Mouse (Mus musculus) heart, embryonic 15.5 days (tissue): ENCODE measurements around the gene Gm28308. TPM values are rescaled to one million over a fixed set of nuclear protein-coding genes. Genes with fewer than 3 reads are reported as not detected.
A peak's percentile ranks its signal among the peaks of the same experiment; 100 is the strongest.

Source experiments
- ATAC-seq: fragments of 200-750 bp; cut with Nextera tagmentation; replicated peaks from 2 replicates; pipeline ENCODE4 v1.8.0; 2017; ENCODE audit warnings: low read depth, moderate TSS enrichment; ENCODE audit not compliant: insufficient number of reproducible peaks, insufficient read depth, low FRiP score
- H3K27ac ChIP-seq: fragments of 300-500 bp; sonication (generic); 2 replicates; pipeline ENCODE4 v1.5.1; 2015; ENCODE audit warnings: mild to moderate bottlenecking, inconsistent platforms
- H3K27me3 ChIP-seq: fragments of 300-500 bp; sonication (generic); 2 replicates; pipeline ENCODE4 v1.6.1; 2015; ENCODE audit warnings: inconsistent platforms
- H3K36me3 ChIP-seq: fragments of 300-500 bp; sonication (generic); 2 replicates; pipeline ENCODE4 v1.6.1; 2015; ENCODE audit warnings: mild to moderate bottlenecking, inconsistent platforms
- H3K4me1 ChIP-seq: fragments of 300-500 bp; sonication (generic); replicated peaks from 2 replicates; pipeline ENCODE4 v1.6.1; 2015; ENCODE audit warnings: inconsistent platforms
- H3K4me2 ChIP-seq: fragments of 300-500 bp; sonication (generic); 2 replicates; pipeline ENCODE4 v1.6.1; 2015; ENCODE audit warnings: inconsistent platforms, mild to moderate bottlenecking, moderate library complexity
- H3K4me3 ChIP-seq: fragments of 300-500 bp; sonication (generic); 2 replicates; pipeline ENCODE4 v1.5.1; 2015; ENCODE audit warnings: mild to moderate bottlenecking, inconsistent platforms
- H3K9ac ChIP-seq: fragments of 300-500 bp; sonication (generic); 2 replicates; pipeline ENCODE4 v1.6.1; 2015; ENCODE audit warnings: mild to moderate bottlenecking, inconsistent platforms
- H3K9me3 ChIP-seq: fragments of 300-500 bp; sonication (generic); replicated peaks from 2 replicates; pipeline ENCODE4 v1.6.1; 2016; ENCODE audit warnings: inconsistent platforms
- WGBS: fragments of 180-500 bp; shearing (Covaris S2); methylation state at CpG from one replicate; pipeline ENCODE4 v1.1.7; 2015; ENCODE audit warnings: mixed read lengths; 5-methylcytosine and 5-hydroxymethylcytosine counted together
- polyA plus RNA-seq: library from polyadenylated mRNA; unstranded; fragments of >200 nt; fragmentation: Nextera tagmentation; extraction: Ambion mirVana; gene quantifications from 2 replicates; pipeline ENCODE4 v1.2.1, GENCODE M21; 2015

Gm28308 gene
- polyA plus RNA-seq, 1 experiment from 2014 or later = not detected

DNA sequence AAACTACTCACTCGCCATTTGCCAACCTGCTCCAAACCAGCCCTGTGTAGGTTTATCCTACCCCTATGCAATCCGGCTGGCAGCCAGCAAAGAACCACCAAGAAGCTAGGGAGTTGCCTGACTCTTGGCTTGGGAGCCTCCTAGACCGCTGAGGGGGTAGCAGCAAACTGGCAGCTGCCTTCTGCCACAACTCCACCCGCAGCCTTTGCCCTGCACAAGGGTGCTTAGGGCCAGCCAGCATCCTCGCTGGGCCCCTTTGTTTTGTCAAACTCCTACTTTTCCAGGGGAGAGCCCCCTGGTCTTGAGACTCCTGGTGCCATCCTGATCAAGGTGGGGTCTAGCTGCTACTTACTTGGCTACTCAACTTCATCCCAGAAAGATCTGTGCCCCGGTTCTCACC is 28.5 kb downstream of the Gm28308 start:
- Histone ChIP-seq H3K27ac (no peak overlapping the region), H3K4me1 (peaks cover 4% of the 10 kb centered on the region; the same call in 1 of the 2 replicates), H3K9ac (no peak overlapping the region), H3K9me3 (no peaks in the 10 kb centered on the region), H3K36me3 (no peaks in the 10 kb centered on the region), H3K4me3 (no peak overlapping the region), H3K27me3 (peaks cover 100% of the 10 kb centered on the region), H3K4me2 (no peak overlapping the region)
- WGBS = 17% methylated on average over 6 of the region's 6 CpGs
- ATAC-seq = no peak

DNA sequence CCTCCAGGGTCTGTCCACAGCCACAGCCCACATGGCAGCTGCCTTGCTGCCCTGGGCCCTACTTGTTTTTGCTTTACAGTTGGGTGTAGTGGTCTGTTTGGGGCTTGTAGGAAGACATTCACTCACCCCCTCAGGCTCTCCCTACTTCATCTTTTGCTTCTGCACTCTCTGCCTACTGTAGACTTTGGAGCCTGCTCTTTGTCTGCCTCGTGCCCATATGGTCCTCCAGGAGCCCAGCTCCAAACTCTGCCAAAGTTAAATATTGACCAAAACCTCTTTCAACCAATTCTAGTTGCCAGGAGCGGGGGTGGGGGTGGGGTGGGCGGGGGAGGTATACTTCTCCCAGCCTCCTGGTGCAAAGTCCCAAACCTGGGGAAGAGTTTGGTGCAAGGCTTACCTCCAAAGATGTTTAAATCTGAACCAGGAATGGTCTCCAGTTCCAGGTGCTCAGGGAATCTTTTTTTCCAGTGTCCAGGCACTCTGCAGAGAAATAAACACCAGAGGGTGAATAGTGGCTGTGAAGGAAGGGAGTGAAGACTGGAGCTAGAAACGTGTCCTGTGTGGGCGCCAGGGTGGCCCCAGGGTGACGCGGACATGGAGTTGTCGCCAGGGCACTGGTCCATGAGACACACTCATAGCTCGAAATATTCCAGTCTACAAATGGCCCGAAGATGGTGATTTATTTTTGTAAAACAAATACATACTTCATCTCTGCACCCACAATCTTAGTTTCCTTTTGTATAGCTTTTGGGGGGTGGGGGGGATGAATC is 29.6 kb downstream of the Gm28308 start:
- WGBS = 26% methylated on average over 10 of the region's 10 CpGs
- Histone ChIP-seq H3K9me3 (no peaks in the 10 kb centered on the region), H3K9ac (no peak overlapping the region), H3K4me1 (peaks cover 4% of the 10 kb centered on the region; the same call in 1 of the 2 replicates), H3K36me3 (no peaks in the 10 kb centered on the region), H3K27ac (no peak overlapping the region), H3K4me3 (no peak overlapping the region), H3K4me2 (no peak overlapping the region), H3K27me3 (peaks cover 100% of the 10 kb centered on the region)
- no peak for ATAC-seq

GRCm38 (mm10) chr6:52182793-52183192 is 30.3 kb downstream of the Gm28308 start:
- no peak overlapping the region for H3K4me2 ChIP-seq
- H3K9ac ChIP-seq = no peak overlapping the region
- H3K9me3 ChIP-seq = no peaks in the 10 kb centered on the region
- no peak for ATAC-seq
- H3K27me3 ChIP-seq = peaks cover 100% of the 10 kb centered on the region
- peaks cover 4% of the 10 kb centered on the region; the same call in 1 of the 2 replicates for H3K4me1 ChIP-seq
- WGBS = 43% methylated on average over 1 of the region's 1 CpGs
- H3K4me3 ChIP-seq = no peak overlapping the region
- H3K27ac ChIP-seq = no peak overlapping the region
- no peaks in the 10 kb centered on the region for H3K36me3 ChIP-seq

DNA sequence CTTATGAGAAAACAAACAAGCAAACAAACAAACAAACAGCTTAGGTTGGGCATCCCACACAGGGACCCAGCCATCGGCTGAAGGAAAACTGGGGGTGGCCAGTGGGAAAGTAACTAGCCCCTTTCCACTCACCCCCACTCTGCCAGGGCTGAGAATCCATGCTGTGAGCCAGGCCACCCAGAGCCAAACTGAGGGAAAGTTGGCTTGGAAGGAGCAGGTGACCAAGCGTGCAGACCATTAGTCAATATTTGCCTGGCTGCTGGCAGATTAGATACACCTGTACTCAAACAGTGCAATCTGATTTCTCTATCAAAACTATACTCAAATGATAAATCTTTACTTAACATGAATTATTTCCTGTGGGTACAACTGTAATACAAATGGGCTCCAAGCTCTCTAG is 31.1 kb downstream of the Gm28308 start:
- no peaks in the 10 kb centered on the region for H3K36me3 ChIP-seq
- no peak for ATAC-seq
- H3K4me3 ChIP-seq = no peak overlapping the region
- WGBS = 47% methylated on average over 2 of the region's 2 CpGs
- peaks cover 100% of the 10 kb centered on the region for H3K27me3 ChIP-seq
- no peak overlapping the region for H3K9ac ChIP-seq
- H3K4me2 ChIP-seq = no peak overlapping the region
- no peak overlapping the region for H3K27ac ChIP-seq
- peaks cover 4% of the 10 kb centered on the region; the same call in 1 of the 2 replicates for H3K4me1 ChIP-seq
- no peaks in the 10 kb centered on the region for H3K9me3 ChIP-seq

- no peak overlapping the region for H3K27ac ChIP-seq
- 23% methylated on average over 3 of the region's 3 CpGs for WGBS
These were observed 32.4 kb downstream of the Gm28308 start for GRCm38 (mm10) chr6:52180726-52181125.

DNA sequence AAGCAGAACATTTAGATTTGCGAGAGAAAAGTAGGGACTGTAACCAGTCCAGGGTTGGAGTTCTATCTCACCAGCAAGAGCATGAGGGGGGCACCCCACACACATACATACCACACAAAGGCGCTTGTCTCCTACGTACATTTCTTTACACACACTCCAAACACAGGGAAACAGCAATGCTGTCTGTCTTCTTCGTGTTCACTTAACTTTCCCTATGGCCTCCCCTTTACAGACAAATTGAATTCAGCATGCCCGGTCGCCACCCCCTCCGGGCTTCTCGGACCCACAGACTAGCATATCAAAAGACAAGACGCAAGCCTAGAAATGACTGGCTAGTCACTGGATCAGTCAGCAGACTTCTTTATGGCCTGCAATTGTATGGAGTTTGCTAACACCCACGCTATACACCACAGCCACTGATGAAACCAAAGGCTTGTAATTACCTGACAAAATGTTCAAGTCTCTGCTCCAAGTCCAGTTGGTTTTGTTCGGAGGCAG is 32.9 kb downstream of the Gm28308 start:
- WGBS = 19% methylated on average over 11 of the region's 11 CpGs
- Histone ChIP-seq H3K27ac (no peak overlapping the region), H3K27me3 (peaks cover 100% of the 10 kb centered on the region), H3K9ac (no peak overlapping the region), H3K9me3 (no peaks in the 10 kb centered on the region), H3K4me2 (peak overlapping the region; percentile 34; the same call in 1 of the 2 replicates), H3K4me3 (peak overlapping the region; percentile 51; the same call in 1 of the 2 replicates), H3K4me1 (peaks cover 2% of the 10 kb centered on the region; the same call in 1 of the 2 replicates), H3K36me3 (no peaks in the 10 kb centered on the region)
- ATAC-seq = no peak

More at GRCm38 (mm10) chr6:52180726-52181125, 32.4 kb downstream of the Gm28308 start:
- Histone ChIP-seq H3K4me1 (peaks cover 4% of the 10 kb centered on the region; the same call in 1 of the 2 replicates), H3K27me3 (peaks cover 100% of the 10 kb centered on the region), H3K36me3 (no peaks in the 10 kb centered on the region), H3K4me2 (peak overlapping the region; percentile 34; the same call in 1 of the 2 replicates), H3K9me3 (no peaks in the 10 kb centered on the region), H3K4me3 (0 out of 2 replicates have a peak overlapping the region, but pooled peaks have one; percentile 51), H3K9ac (no peak overlapping the region)
- ATAC-seq = no peak

GRCm38 (mm10) chr6:52179690-52180089 is 33.4 kb downstream of the Gm28308 start:
- H3K27me3 ChIP-seq = peaks cover 100% of the 10 kb centered on the region
- H3K4me1 ChIP-seq = peaks cover 2% of the 10 kb centered on the region; the same call in 1 of the 2 replicates
- peak overlapping the region; percentile 3; the same call in 1 of the 2 replicates for H3K9ac ChIP-seq
- H3K4me2 ChIP-seq = peak overlapping the region; percentile 34
- WGBS = 11% methylated on average over 10 of the region's 10 CpGs
- no peak overlapping the region for H3K27ac ChIP-seq
- no peak for ATAC-seq
- no peaks in the 10 kb centered on the region for H3K9me3 ChIP-seq
- H3K4me3 ChIP-seq = peak overlapping the region; percentile 51
- no peaks in the 10 kb centered on the region for H3K36me3 ChIP-seq

DNA sequence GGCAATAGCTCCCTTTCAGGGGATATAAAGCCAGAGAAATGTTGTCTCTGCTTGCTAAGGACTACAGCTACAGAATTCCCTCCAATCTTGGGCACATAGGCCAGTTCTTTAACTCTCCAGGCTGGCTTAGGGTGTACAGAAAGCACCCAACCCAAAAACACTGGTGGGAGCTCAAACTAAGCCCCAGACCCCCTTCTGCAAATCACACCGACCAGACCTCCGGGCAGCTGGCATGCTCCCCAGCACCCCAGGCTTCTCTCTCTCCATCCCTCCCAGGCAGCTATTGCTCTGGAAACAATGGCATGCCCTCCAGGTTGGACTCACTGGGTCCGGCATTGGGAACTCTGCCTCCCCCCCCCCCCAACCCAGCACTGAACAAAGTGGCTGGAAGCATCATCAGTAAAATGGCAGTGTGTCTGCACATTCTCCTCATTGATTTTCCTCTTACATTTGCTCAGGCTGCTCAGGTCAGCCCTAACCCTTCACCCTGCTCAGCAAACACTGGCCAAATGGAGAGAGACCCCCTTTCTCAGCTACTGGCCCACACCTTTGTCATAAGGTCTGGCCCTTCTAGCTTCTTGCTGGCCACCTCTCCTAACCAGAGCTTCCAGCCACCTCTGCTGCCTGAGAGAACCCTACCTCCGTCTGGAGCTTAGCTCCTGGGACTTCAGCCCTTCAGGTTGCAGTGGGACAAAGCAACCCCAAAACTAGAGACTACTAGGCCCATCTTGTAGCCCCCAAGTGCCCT is 34.0 kb downstream of the Gm28308 start:
- Histone ChIP-seq H3K9ac (peak overlapping the region; percentile 3; the same call in 1 of the 2 replicates), H3K36me3 (no peaks in the 10 kb centered on the region), H3K27me3 (peaks cover 99% of the 10 kb centered on the region), H3K9me3 (no peaks in the 10 kb centered on the region), H3K4me3 (peak overlapping the region; percentile 51), H3K27ac (peak overlapping the region; percentile 28; the same call in 1 of the 2 replicates), H3K4me2 (peak overlapping the region; percentile 34), H3K4me1 (0 out of 2 replicates have a peak, but pooled peaks cover 2% of the 10 kb centered on the region)
- WGBS = 11% methylated on average over 4 of the region's 4 CpGs
- no peak for ATAC-seq

GRCm38 (mm10) chr6:52177806-52178205 is 35.3 kb downstream of the Gm28308 start:
- no peak overlapping the region for H3K27ac ChIP-seq
- peak overlapping the region; percentile 51 for H3K4me3 ChIP-seq
- H3K4me1 ChIP-seq = peaks cover 4% of the 10 kb centered on the region
- H3K9ac ChIP-seq = peak overlapping the region; percentile 21; the same call in 1 of the 2 replicates
- ATAC-seq = no peak
- H3K4me2 ChIP-seq = peak overlapping the region; percentile 37
- 8% methylated on average over 9 of the region's 9 CpGs for WGBS
- H3K27me3 ChIP-seq = peaks cover 99% of the 10 kb centered on the region
- H3K36me3 ChIP-seq = no peaks in the 10 kb centered on the region
- H3K9me3 ChIP-seq = no peaks in the 10 kb centered on the region

DNA sequence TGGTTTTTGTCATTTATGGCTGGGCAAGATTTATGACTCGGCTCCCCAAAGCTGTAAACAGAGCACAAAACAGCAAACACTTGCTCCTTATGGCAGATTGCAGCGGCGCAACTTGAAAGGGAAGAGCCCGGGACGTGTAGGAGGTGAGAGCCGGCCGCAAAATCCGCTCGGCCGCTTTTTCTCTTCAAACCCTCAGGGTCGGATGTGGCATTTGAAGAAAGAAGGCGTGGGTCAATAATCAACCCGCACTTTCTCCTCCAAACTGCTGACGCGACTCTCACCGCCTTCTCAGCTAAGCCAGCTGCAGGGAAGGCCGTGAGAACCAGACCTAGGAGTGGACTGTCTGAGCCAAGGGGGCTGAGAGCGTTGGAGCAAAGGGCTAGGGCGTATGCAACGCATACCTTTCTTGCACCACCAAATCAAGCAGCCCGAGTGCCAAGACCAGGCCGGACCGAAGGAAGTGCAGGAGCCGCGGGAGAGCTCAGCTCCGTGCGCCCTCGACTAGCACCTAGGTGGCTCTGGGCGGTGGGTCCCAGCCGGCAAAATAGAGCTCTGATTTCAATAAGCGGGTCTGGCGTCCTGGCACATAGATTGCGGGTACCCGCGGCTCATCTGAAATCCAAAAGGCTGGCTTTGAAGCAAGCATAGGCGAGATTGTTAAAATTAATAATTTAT is 35.9 kb downstream of the Gm28308 start, which contains the start of gene 5730596B20Rik:
5730596B20Rik (plus strand) TSS at position 438 of the 675 bp plus-strand sequence.
- WGBS = 3% methylated on average over 36 of the region's 36 CpGs
- Histone ChIP-seq H3K9me3 (no peaks in the 10 kb centered on the region), H3K4me2 (peak within 1 kb of the TSS; percentile 37), H3K27me3 (peaks cover 99% of the 10 kb centered on the region), H3K36me3 (no peaks in the 10 kb centered on the region), H3K4me3 (peak within 1 kb of the TSS; percentile 51), H3K9ac (peak within 1 kb of the TSS; percentile 38), H3K4me1 (peaks cover 10% of the 10 kb centered on the region), H3K27ac (peak within 1 kb of the TSS; percentile 68)
- no peak for ATAC-seq
